Mouse (Mus musculus): ENCODE measurements around the gene Ltbp4. TPM values are rescaled to one million over a fixed set of nuclear protein-coding genes. Genes with fewer than 3 reads are reported as not detected.
A peak's percentile ranks its signal among the peaks of the same experiment; 100 is the strongest.

Gene Ltbp4
- polyA plus RNA-seq, 2 experiments, result 54.3 to 86.0 TPM

- WGBS, result 50% methylated on average over 6 of the region's 6 CpGs
Measured at GRCm38 (mm10) chr7:27360749-27361148, 23.3 kb upstream of the Ltbp4 start.

GRCm38 (mm10) chr7:27359706-27360358, 22.3 kb upstream of the Ltbp4 start:
- Histone ChIP-seq H3K9ac (ENCODE audit: low read depth, low read length, severe bottlenecking) (no peak overlapping the region), H3K36me3 (ENCODE audit: control insufficient read depth, insufficient read depth, low read length) (no peaks in the 10 kb centered on the region), H3K4me3 (replicated peaks; ENCODE audit: low read length) (no peak overlapping the region), H3K9me3 (ENCODE audit: control insufficient read depth, low read length) (no peaks in the 10 kb centered on the region), H3K4me2 (replicated peaks; ENCODE audit: low read depth, low read length, severe bottlenecking) (no peak overlapping the region), H3K4me1 (ENCODE audit: control insufficient read depth, insufficient read depth, low read length) (peaks cover 14% of the 10 kb centered on the region), H3K27me3 (ENCODE audit: control insufficient read depth, insufficient read depth, low read length) (peaks cover 39% of the 10 kb centered on the region), H3K27ac (replicated peaks; ENCODE audit: low read depth, low read length) (no peak overlapping the region)
- 90% methylated on average over 9 of the region's 9 CpGs for WGBS
- DNase-seq (ENCODE audit: low spot score), result no peak
- ATAC-seq (ENCODE audit: low FRiP score, low read depth), result no peak
- TF ChIP-seq POLR2A (IDR thresholded peaks at IDR 0.05; ENCODE audit: borderline replicate concordance, extremely low read depth, insufficient read depth, insufficient read length), result no peak

More at GRCm38 (mm10) chr7:27360749-27361148, 23.3 kb upstream of the Ltbp4 start:
- Histone ChIP-seq H3K36me3 (ENCODE audit: control insufficient read depth, insufficient read depth, low read length) (no peaks in the 10 kb centered on the region), H3K27ac (replicated peaks; ENCODE audit: low read depth, low read length) (no peak overlapping the region), H3K4me2 (replicated peaks; ENCODE audit: low read depth, low read length, severe bottlenecking) (0 out of 2 replicates have a peak overlapping the region, but pooled peaks have one; percentile 71), H3K4me1 (ENCODE audit: control insufficient read depth, insufficient read depth, low read length) (peaks cover 8% of the 10 kb centered on the region), H3K27me3 (ENCODE audit: control insufficient read depth, insufficient read depth, low read length) (peaks cover 48% of the 10 kb centered on the region), H3K9me3 (ENCODE audit: control insufficient read depth, low read length) (no peaks in the 10 kb centered on the region), H3K9ac (ENCODE audit: low read depth, low read length, severe bottlenecking) (no peak overlapping the region), H3K4me3 (replicated peaks; ENCODE audit: low read length) (no peak overlapping the region)
- ATAC-seq (ENCODE audit: low FRiP score, low read depth), result no peak
- no peak for DNase-seq (ENCODE audit: low spot score)
- no peak for TF ChIP-seq POLR2A (IDR thresholded peaks at IDR 0.05; ENCODE audit: borderline replicate concordance, extremely low read depth, insufficient read depth, insufficient read length)

- peaks cover 21% of the 10 kb centered on the region for H3K4me1 ChIP-seq (ENCODE audit: control insufficient read depth, insufficient read depth, low read length)
- ATAC-seq (ENCODE audit: low FRiP score, low read depth) (no peak), DNase-seq (ENCODE audit: low spot score) (no peak)
- WGBS, result 76% methylated on average over 2 of the region's 2 CpGs
- H3K4me2 ChIP-seq (replicated peaks; ENCODE audit: low read depth, low read length, severe bottlenecking), result no peak overlapping the region
- H3K9me3 ChIP-seq (ENCODE audit: control insufficient read depth, low read length), result no peaks in the 10 kb centered on the region
- peaks cover 32% of the 10 kb centered on the region for H3K27me3 ChIP-seq (ENCODE audit: control insufficient read depth, insufficient read depth, low read length)
- no peak overlapping the region for H3K9ac ChIP-seq (ENCODE audit: low read depth, low read length, severe bottlenecking)
- H3K4me3 ChIP-seq (replicated peaks; ENCODE audit: low read length), result no peak overlapping the region
- H3K27ac ChIP-seq (replicated peaks; ENCODE audit: low read depth, low read length), result no peak overlapping the region
- TF ChIP-seq POLR2A (IDR thresholded peaks at IDR 0.05; ENCODE audit: borderline replicate concordance, extremely low read depth, insufficient read depth, insufficient read length), result no peak
- no peaks in the 10 kb centered on the region for H3K36me3 ChIP-seq (ENCODE audit: control insufficient read depth, insufficient read depth, low read length)
Measured at GRCm38 (mm10) chr7:27359162-27359561, 21.7 kb upstream of the Ltbp4 start.

- TF ChIP-seq POLR2A (IDR thresholded peaks at IDR 0.05; ENCODE audit: borderline replicate concordance, extremely low read depth, insufficient read depth, insufficient read length), result no peak
- H3K27ac ChIP-seq (replicated peaks; ENCODE audit: low read depth, low read length), result no peak overlapping the region
- H3K4me1 ChIP-seq (ENCODE audit: control insufficient read depth, insufficient read depth, low read length), result peaks cover 21% of the 10 kb centered on the region
- 29% methylated on average over 3 of the region's 3 CpGs for WGBS
- no peak overlapping the region for H3K9ac ChIP-seq (ENCODE audit: low read depth, low read length, severe bottlenecking)
- peaks cover 21% of the 10 kb centered on the region for H3K27me3 ChIP-seq (ENCODE audit: control insufficient read depth, insufficient read depth, low read length)
- H3K4me2 ChIP-seq (replicated peaks; ENCODE audit: low read depth, low read length, severe bottlenecking), result no peak overlapping the region
- DNase-seq (ENCODE audit: low spot score) (no peak), ATAC-seq (ENCODE audit: low FRiP score, low read depth) (no peak)
- peak overlapping the region; percentile 68; the same call in 1 of the 2 replicates for H3K4me3 ChIP-seq (replicated peaks; ENCODE audit: low read length)
- peaks cover 8% of the 10 kb centered on the region; the same call in 1 of the 2 replicates for H3K36me3 ChIP-seq (ENCODE audit: control insufficient read depth, insufficient read depth, low read length)
- H3K9me3 ChIP-seq (ENCODE audit: control insufficient read depth, low read length), result no peaks in the 10 kb centered on the region
Measured at GRCm38 (mm10) chr7:27357595-27357978, 20.1 kb upstream of the Ltbp4 start.

GRCm38 (mm10) chr7:27356861-27357594, 19.5 kb upstream of the Ltbp4 start, which contains the start of gene Gm20479:
Gene Gm20479, minus strand, starts transcription at chr7:27357419.
- Histone ChIP-seq H3K4me2 (replicated peaks; ENCODE audit: low read depth, low read length, severe bottlenecking) (peak within 1 kb of the TSS; percentile 68), H3K4me3 (replicated peaks; ENCODE audit: low read length) (peak within 1 kb of the TSS; percentile 68), H3K4me1 (ENCODE audit: control insufficient read depth, insufficient read depth, low read length) (peaks cover 21% of the 10 kb centered on the region), H3K36me3 (ENCODE audit: control insufficient read depth, insufficient read depth, low read length) (peaks cover 11% of the 10 kb centered on the region; the same call in 1 of the 2 replicates), H3K27ac (replicated peaks; ENCODE audit: low read depth, low read length) (no peak within 1 kb of the TSS), H3K27me3 (ENCODE audit: control insufficient read depth, insufficient read depth, low read length) (peaks cover 16% of the 10 kb centered on the region), H3K9me3 (ENCODE audit: control insufficient read depth, low read length) (no peaks in the 10 kb centered on the region), H3K9ac (ENCODE audit: low read depth, low read length, severe bottlenecking) (peak within 1 kb of the TSS; percentile 38; the same call in 1 of the 2 replicates)
- no peak for TF ChIP-seq POLR2A (IDR thresholded peaks at IDR 0.05; ENCODE audit: borderline replicate concordance, extremely low read depth, insufficient read depth, insufficient read length)
- no peak for DNase-seq (ENCODE audit: low spot score)
- WGBS, result 7% methylated on average over 27 of the region's 27 CpGs
- no peak for ATAC-seq (ENCODE audit: low FRiP score, low read depth)
